Mouse (Mus musculus): ENCODE measurements around the gene Rab3a. TPM values are rescaled to one million over a fixed set of nuclear protein-coding genes. Genes with fewer than 3 reads are reported as not detected.

Gene Rab3a
- polyA plus RNA-seq, 1 experiment, result 1,160 TPM

DNA sequence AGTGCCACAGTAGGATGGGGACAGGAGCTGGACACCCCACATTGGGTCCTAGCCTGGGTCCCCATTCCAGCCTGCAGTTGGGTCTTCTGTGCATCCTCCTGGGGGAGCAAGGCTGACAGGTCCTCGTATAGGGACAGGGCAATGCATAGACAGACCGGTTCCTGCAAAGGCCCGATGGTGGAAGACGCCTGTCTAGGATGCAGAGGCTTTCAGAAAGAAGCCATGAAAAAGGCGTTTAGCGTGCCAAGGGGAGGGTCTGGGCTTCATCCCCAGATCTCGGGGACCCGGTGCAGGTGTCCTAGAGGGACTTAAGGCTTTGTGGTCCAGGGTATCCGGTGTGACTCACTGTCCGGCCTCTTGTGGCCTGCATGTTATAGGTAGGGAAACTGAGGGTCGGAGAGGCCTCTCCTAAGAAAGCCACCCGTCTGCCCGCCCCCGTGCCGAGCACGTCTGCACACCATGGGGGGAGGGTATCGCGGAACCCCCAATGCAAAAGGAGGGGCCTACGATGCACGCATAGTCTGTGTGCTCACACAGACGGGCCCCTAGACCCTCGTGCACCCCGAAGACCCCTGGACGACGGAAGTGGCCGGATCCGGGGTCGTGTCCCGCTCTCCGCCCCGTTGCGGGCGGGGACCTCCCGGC is 21.5 kb downstream of the Rab3a start:
- TF ChIP-seq POLR2A (IDR thresholded peaks at IDR 0.05; ENCODE audit: extremely low read depth, insufficient read depth, low read length), result no peak
- no peak for TF ChIP-seq CTCF (IDR thresholded peaks at IDR 0.05; ENCODE audit: extremely low read depth, insufficient read depth, low read length)
- peak overlapping the region; percentile 94 for H3K27ac ChIP-seq (ENCODE audit: insufficient read depth, low read length)
- peak overlapping the region; percentile 41 for H3K4me3 ChIP-seq (ENCODE audit: insufficient read depth, low read length)
- H3K4me1 ChIP-seq (ENCODE audit: control insufficient read depth, insufficient read depth, low read length), result peaks cover 8% of the 10 kb centered on the region; the same call in 1 of the 2 replicates

GRCm38 (mm10) chr8:70776496-70777444 is 22.3 kb downstream of the Rab3a start, which contains the start of gene Pik3r2:
TSS of gene Pik3r2 (minus strand) at chr8:70776713.
- Histone ChIP-seq H3K27ac (ENCODE audit: insufficient read depth, low read length) (peak within 1 kb of the TSS; percentile 94), H3K4me1 (ENCODE audit: control insufficient read depth, insufficient read depth, low read length) (peaks cover 8% of the 10 kb centered on the region; the same call in 1 of the 2 replicates), H3K4me3 (ENCODE audit: insufficient read depth, low read length) (peak within 1 kb of the TSS; percentile 41)
- TF ChIP-seq CTCF (IDR thresholded peaks at IDR 0.05; ENCODE audit: extremely low read depth, insufficient read depth, low read length) (no peak), POLR2A (IDR thresholded peaks at IDR 0.05; ENCODE audit: extremely low read depth, insufficient read depth, low read length) (peak; percentile 76)

GRCm38 (mm10) chr8:70780093-70780492 is 25.6 kb downstream of the Rab3a start:
- H3K4me1 ChIP-seq (ENCODE audit: control insufficient read depth, insufficient read depth, low read length), result peaks cover 6% of the 10 kb centered on the region; the same call in 1 of the 2 replicates
- TF ChIP-seq POLR2A (IDR thresholded peaks at IDR 0.05; ENCODE audit: extremely low read depth, insufficient read depth, low read length) (no peak), CTCF (IDR thresholded peaks at IDR 0.05; ENCODE audit: extremely low read depth, insufficient read depth, low read length) (no peak)
- no peak overlapping the region for H3K4me3 ChIP-seq (ENCODE audit: insufficient read depth, low read length)
- no peak overlapping the region for H3K27ac ChIP-seq (ENCODE audit: insufficient read depth, low read length)

DNA sequence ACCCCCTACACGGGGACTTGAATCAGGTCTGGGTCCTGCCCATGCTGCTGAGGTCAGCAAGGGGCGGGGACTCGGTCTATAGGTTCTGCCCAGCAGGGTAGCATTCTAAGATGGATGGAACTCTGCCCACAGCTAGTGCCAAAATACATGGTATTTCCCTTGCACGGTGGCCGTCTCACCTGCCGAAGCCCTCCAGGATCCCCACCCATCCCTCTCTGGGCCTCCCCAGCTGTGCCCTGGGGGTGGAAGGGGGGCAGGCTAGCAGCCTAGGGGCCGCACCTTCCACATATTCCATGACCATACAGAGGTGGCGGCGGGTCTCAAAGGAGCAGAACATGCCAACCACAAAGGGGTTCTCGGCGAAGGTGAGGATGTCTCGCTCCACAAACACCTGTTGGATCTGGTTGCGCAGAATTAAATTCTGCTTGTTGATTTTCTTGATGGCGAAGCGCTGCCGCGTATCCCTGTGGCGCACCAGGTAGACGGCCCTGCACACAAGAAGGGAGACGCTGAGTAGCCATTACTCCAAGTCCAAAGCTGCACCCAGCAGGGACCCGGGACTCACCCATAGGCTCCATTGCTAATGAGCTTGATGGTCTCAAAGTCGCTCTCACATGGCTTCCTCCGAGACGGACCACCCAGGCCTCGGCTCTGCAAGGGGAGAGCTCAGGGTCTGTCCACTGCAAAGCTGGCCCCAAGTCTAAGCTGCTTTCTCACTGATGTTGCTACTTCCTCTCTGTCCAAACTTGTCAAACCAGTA is 32.0 kb downstream of the Rab3a start:
- Histone ChIP-seq H3K4me1 (ENCODE audit: control insufficient read depth, insufficient read depth, low read length) (no peaks in the 10 kb centered on the region), H3K4me3 (ENCODE audit: insufficient read depth, low read length) (no peak overlapping the region), H3K27ac (ENCODE audit: insufficient read depth, low read length) (no peak overlapping the region)
- no peak for TF ChIP-seq CTCF (IDR thresholded peaks at IDR 0.05; ENCODE audit: extremely low read depth, insufficient read depth, low read length)
- TF ChIP-seq POLR2A (IDR thresholded peaks at IDR 0.05; ENCODE audit: extremely low read depth, insufficient read depth, low read length), result no peak

DNA sequence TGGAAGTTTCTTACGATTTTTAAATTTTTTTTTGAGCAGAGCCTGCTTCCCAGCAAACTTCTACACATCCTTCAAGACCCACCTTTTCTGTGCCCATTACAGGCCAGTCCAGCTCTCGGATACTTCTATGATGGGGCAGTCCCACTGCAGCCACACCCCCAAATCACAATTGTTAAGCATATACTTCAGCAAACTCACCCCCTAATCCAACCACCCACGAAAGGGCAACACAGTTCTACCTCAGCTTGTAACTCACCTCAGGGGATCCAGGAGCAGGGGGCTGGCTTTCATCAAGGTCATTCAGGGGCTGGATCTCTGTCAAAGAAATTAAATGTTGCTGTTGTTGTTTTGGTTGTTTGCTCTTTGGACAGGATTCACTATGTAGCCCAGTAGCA is 32.6 kb downstream of the Rab3a start:
- no peaks in the 10 kb centered on the region for H3K4me1 ChIP-seq (ENCODE audit: control insufficient read depth, insufficient read depth, low read length)
- no peak for TF ChIP-seq CTCF (IDR thresholded peaks at IDR 0.05; ENCODE audit: extremely low read depth, insufficient read depth, low read length)
- TF ChIP-seq POLR2A (IDR thresholded peaks at IDR 0.05; ENCODE audit: extremely low read depth, insufficient read depth, low read length), result no peak
- no peak overlapping the region for H3K27ac ChIP-seq (ENCODE audit: insufficient read depth, low read length)
- H3K4me3 ChIP-seq (ENCODE audit: insufficient read depth, low read length), result no peak overlapping the region

DNA sequence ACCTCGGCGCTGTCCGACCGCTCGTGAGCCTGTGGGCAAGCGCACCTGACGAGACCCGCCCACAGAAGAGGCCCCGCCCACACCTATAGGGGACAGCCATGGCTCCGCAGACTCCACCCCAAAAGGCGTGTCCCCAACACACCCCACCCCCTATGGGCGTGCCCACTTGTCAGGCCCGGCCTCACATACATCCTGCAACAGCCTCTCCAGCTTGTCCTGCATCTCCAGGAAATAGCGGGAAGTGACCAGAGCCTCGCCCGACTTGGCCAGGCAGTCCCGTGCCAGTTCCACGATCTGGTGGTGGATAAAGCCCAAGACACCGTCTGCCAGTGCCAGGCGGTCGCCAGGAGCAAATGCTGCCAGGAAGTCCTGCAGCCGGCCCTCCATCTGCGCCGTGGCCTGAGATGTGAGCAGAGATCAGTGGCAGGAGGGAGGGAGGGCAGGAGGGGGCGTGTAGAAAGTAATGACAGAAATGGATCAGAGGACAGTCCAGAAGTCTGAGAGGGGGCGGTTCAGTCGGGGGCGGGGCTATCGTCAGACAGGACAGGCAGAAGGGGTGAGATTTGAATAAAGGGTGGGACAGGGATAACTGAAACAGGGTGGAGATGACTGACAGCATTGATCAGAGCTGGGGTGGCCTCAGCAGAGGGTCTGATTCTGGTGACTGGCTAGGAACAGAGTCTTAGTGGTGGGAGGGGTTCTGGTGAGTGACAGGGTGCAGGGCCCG is 33.6 kb downstream of the Rab3a start:
- peaks cover 2% of the 10 kb centered on the region; the same call in 1 of the 2 replicates for H3K4me1 ChIP-seq (ENCODE audit: control insufficient read depth, insufficient read depth, low read length)
- no peak overlapping the region for H3K27ac ChIP-seq (ENCODE audit: insufficient read depth, low read length)
- H3K4me3 ChIP-seq (ENCODE audit: insufficient read depth, low read length), result no peak overlapping the region
- TF ChIP-seq POLR2A (IDR thresholded peaks at IDR 0.05; ENCODE audit: extremely low read depth, insufficient read depth, low read length), result no peak
- TF ChIP-seq CTCF (IDR thresholded peaks at IDR 0.05; ENCODE audit: extremely low read depth, insufficient read depth, low read length), result no peak

DNA sequence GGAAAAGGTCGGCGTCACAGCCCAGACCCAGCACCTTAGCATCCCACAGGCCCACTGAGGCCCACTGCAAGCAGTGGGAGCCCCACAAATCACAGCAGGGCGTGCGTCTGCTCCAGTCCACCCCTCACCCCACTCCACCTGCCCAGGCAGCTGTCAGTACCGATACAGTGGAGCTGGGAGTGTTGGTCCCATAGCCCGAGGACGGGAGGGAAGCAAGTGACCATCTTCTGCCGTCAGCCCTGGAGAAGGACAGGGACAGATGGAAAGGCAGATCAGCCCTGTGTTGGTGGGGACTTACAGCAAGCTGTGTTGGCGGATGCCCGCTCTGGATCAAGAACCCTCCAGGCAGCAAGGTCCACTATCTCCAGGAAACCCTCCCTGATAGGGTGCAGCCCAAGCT is 34.6 kb downstream of the Rab3a start:
- no peak overlapping the region for H3K4me3 ChIP-seq (ENCODE audit: insufficient read depth, low read length)
- no peak for TF ChIP-seq POLR2A (IDR thresholded peaks at IDR 0.05; ENCODE audit: extremely low read depth, insufficient read depth, low read length)
- TF ChIP-seq CTCF (IDR thresholded peaks at IDR 0.05; ENCODE audit: extremely low read depth, insufficient read depth, low read length), result no peak
- H3K4me1 ChIP-seq (ENCODE audit: control insufficient read depth, insufficient read depth, low read length), result peaks cover 2% of the 10 kb centered on the region; the same call in 1 of the 2 replicates
- no peak overlapping the region for H3K27ac ChIP-seq (ENCODE audit: insufficient read depth, low read length)

- Histone ChIP-seq H3K4me1 (ENCODE audit: control insufficient read depth, insufficient read depth, low read length) (peaks cover 5% of the 10 kb centered on the region; the same call in 1 of the 2 replicates), H3K27ac (ENCODE audit: insufficient read depth, low read length) (peak overlapping the region; percentile 31), H3K4me3 (ENCODE audit: insufficient read depth, low read length) (peak overlapping the region; percentile 39)
- TF ChIP-seq CTCF (IDR thresholded peaks at IDR 0.05; ENCODE audit: extremely low read depth, insufficient read depth, low read length) (no peak), POLR2A (IDR thresholded peaks at IDR 0.05; ENCODE audit: extremely low read depth, insufficient read depth, low read length) (no peak)
These were observed 36.4 kb downstream of the Rab3a start for GRCm38 (mm10) chr8:70790846-70791245.
